Mouse (Mus musculus) kidney, adult 9 months (tissue): ENCODE data around the gene Bora.
A peak's percentile ranks its signal among the peaks of the same experiment; 100 is the strongest.

Experiments used
- DNase-seq: peaks from one replicate; pipeline ENCODE4 v3.0.0; 2022

Gene Bora

DNA sequence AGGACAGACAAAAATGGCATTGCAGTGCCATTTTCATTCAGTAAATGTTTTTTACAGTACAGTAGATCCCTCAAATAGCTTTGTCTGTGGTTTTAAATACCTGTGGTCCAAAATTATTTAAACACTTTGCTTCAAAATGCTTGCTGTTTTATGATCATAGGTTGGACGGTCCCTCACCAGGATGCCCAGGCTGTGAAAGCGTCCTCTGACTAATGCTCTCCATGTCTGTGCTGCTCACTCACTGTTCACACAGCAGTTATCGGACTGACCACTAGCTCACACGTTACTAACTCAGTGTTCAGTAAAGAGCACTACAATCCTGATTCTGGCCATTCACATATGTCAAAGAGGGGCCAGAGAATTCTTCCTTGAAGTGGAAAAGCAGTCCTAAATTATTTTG, 25.1 kb downstream of the Bora start:
- DNase-seq = no peak

DNA sequence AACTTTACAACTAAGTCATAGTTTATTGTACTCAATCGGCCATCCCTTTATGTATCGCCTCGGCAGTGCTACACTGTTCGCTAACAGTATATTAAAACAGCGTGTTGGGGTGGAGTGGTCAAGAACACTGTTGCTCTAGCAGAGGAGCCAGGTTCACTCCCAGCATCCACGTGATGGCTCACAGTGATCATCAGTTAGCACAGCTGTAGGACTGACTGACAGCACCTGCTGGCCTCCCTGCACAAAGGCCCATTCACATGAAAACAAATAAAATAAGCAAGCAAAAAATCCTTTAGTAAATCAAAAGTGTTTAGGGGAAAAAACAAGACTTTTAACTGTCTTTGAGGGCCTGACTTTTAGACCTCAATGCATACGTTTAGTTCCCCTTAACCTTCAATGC, 42.9 kb downstream of the Bora start:
- no peak for DNase-seq

DNA sequence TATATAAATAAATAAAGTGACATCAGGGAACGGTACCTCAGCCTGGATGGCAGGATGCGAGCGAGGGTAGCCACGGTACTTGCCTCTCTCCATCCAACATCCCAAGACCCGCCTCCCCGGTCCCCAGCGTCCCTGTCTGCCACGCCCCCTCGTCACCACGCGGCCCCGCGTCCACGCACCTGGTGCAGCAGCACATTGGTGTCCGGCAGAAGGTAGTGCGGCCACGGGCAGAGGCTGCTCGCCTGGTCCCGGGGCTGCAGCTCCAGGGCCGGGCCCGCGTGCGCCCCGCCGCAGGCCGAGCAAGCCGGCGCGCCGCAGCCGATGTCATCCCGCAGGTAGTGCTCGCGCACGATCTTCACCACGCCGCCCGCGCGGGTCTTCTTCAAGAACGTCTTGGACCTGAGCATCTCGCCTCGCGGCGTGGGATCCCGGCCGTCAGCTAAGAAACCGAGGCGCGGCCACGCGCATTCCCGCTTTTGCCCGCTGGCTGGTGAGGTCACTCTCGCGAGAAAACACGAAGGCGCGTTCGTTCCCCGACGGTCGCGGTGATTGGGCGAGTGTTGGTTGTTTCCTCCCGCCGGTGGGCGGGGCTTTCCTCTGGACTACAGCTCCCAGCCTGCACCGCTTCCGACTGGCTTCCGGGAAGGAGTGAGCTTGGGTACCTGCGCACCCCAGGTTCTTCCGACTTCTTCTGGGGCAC, 53.4 kb downstream of the Bora start, which contains the start of the genes Pibf1 and Dis3:
Gene Pibf1 (plus strand): TSS at position 158 of the 700 bp plus-strand sequence.
Gene Dis3 (minus strand): TSS at position 504 of the 700 bp plus-strand sequence.
- DNase-seq = peak; percentile 99

DNA sequence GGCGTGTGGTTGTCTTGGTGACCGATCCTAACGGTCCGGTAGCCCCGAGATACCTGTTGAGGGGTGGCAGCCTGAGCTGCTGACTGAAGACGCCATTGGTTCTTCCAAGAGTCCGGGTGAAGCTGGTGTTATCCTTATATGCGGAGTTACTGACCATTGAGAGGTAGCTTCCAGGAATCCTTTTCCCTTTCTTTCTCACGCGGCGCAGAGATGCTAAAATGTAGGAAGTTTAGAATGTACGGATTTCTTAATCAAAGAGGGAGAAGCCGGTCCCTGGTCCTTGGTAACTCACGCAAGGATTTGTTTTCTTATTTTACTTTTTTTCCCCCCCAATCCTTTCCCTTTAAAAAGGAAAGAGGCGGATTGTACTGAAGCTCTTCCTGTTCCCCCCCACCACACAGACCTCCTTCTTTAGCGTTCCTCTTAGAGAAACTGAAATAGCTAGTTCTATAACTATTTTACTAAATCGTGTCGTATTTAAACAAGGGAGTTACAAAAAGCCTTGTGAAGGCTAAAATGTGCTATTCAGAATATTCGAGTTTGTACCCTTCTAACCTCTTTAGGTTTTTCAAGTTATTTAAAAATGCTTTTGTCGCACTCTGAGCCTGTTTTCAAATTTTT, 54.1 kb downstream of the Bora start:
- DNase-seq = no peak

DNA sequence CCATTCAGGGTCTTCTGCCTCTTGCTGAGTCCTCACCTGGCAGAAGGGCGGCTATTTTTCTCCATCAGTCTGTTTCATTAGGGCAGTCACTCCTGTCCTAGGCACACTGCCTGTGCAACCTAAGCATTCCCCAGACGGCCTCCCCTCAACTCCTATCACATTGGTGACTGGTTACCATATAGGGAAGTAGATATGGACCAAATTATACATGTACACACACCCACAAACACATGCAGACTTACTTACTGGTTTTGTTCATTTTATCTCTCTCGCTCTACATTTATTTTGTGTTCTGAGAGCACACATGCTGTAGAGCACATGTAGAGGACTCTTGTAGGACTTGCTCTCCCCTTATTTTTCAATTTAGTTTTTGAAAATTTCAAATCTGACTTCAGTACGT, 57.0 kb downstream of the Bora start:
- DNase-seq = no peak

DNA sequence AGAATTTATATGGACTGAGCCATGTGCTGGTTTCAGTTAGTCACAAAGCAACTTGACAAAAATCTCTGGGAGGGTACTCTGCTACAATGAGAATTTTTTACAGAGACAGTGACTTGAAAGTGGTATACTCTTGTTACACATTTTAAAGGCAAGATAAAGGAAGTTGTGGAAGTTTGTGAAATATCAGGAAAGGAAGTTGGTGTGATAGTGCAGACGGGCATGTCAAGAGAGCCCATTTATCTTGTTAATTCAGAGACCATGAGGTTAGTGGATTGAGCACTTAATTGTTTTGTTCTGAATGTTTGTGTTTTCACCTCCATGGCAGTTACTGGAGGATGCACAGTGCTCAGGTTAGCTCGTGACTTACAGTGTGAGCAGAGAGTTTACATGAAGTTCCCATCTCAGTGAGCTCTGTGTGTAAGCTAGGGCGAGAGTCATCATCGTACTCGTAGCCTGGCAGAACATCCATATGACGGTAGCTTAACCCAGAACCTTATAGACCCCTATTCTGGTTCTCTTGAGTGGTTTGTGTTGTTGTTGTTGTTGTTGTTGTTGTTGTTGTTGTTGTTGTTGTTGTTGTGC, 58.6 kb downstream of the Bora start:
- no peak for DNase-seq

DNA sequence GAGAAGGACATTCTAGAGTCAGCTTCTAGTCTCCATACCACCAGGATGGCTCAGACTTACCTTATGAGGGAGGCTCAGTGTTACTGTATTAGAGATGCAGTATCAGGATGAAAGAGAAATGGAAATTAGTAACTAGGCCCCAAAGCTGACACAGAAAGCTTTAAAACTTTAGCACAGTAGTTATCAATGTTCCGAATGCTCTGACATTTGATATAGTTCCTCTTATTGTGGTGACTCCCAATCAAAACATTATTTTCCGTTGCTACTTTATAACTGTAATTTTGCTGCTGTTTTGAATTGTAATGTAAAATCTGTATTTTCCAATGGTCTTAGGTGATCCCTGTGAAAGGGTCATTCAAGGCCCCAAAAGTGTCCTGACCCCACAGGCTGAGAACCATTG, 60.6 kb downstream of the Bora start:
- no peak for DNase-seq

DNA sequence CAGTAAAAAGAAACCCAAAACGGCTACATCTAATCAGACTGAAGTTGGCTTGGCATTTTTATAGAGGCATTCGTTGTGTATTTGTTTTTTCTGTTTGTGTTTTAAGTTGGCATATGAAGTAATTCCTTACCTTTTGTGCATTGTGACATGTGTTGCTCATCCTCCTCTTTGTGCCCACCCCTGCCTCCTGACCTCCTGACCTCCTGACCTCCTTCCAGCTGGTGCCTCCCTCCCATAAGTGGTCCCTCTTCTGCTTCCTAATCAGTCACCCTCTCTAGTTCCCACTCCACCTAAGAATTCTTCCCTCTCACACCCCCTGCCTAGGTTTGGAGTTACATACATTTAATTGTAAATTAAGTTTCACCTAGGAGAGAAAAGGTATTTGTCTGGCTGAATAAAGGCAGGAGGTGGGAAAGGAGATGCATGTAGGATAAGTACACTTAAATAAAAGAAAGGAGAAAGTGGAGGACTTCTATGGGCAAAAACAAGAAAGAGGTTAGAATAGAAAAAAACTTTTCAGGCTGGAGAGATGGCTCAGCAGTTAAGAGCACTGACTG, 61.7 kb downstream of the Bora start:
- DNase-seq = no peak

DNA sequence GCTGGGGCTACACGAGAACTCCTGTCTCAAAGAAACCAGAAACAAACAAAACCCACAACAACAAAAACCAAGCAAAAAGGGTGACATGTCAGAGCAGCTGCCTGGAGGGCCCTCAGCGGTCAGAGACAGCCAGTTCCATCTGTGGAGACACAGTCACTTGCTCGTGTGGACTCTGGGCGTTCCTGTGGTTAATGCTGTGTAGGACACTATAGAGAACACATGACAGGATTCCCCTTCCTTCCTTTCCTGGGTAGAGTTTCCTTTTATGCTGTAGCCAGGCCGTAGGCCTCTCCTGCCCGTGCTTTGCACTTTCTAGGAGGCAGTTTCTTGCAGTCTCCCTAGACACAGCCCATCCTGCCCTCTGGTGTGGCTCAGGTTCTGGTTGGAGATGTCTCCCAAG, 62.7 kb downstream of the Bora start:
- DNase-seq = no peak

DNA sequence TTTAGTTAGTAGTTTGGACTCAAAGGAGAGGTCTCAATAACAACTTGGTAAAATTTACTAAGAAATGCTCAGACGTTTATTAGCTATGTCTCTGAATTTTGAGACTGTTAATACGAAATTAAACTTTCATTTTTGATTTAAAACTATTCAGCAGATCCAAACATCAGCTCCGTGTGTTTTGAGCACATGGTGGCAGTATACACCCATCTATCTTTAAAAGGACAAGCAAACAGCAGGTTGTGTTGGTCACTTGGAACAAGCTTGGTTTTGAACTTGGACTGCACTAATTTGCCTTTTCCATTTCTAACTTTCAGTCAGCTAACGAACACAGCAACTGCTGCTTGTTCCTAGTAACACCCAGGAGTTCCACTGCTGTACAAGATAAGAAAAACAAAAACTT, 71.6 kb downstream of the Bora start:
- DNase-seq = no peak

DNA sequence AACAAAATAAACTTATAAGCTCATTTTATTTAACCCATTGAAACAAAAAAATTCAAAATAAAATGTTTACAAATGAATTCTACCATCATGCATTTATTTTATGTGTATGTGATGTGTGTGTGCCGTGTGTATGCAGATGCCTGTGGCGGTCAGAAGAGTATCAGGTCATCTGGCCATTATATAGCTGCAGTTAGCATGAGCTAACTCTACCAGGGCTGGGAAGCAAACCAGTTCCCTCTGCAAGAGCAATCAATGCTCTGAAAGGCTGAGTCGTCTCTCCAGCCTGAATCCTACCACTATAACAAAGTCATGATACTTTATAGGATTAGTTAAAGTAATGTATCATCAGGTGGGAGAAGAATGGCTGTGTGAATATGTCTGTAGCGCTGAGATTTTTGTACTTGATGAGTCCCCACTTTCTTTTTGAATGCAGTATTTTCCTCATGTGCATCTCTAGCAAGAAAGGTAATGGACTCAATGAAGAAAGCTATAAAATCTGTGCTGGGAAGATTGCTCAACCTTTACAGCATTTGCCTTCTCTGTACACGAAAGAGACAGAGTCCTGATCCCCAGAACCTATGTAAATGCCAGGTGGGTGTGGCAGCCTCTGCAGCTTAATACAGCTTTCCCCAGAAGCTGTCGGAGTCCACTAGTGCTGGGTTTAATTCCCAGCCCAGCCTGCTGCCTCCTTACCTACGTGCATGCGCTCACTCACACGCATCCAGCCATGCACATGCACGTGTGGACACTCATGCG, 75.7 kb downstream of the Bora start:
- DNase-seq = no peak

DNA sequence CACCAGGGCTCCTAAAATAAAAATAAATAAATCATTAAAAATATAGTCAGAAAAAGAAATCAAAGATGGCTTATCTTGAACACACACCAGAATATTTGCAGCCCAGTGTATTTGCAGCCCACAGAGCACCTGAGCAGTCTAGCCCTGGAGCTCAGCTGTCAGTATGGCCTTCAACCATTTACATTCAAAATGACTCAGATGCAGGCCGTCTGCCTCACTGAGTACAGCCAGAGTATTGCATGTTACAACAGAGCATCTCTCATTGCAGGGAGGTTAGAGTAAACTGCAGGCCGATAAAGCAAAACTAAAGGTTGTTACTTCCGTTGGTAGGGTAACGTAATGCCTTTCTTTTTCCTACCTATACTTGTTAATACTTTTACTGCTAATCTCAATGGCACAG, 78.1 kb downstream of the Bora start:
- no peak for DNase-seq
